Comparison of ENCODE assay signal across 25 mouse cellular contexts in the genomic region with DNA sequence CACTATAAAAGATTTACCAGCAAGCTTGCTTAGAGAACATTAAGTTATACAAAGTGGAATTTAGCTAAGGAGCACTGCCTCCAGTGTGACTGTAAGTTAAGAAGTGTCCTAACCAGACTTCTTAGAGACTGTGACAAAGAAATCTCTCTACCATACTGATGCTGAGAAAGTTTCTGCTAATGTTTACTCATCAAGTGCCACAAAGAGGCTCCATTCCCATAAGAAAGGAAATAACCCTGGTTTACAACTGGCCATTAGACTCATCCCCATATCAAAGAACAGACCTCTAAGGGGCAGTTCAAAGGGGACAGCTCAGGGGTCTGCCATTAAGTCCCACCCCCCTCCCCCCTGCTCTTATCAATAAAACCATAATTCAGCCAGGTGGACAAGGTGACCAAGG.
"Had no signal": no experiment of that assay in that cellular context is flagged by ENCODE, and none has a peak within 500 bp of the region (broad histone marks: within the 10 kb centered on the region; RNA-seq: fewer than 3 reads in every experiment).

No protein-coding gene starts in this region.

- H3K27me3 ChIP-seq: heart, embryonic 13.5 days; heart, embryonic 15.5 days; hindbrain, embryonic 13.5 days; hindbrain, embryonic 15.5 days; kidney, embryonic 15.5 days; limb, embryonic 12.5 days; liver, embryonic 13.5 days had no signal

- H3K9ac ChIP-seq: heart, embryonic 13.5 days; heart, embryonic 15.5 days; hindbrain, embryonic 13.5 days; hindbrain, embryonic 15.5 days; kidney, embryonic 15.5 days; limb, embryonic 12.5 days; liver, embryonic 13.5 days had no signal

- H3K4me3 ChIP-seq: heart, adult 2 months; heart, embryonic 13.5 days; heart, embryonic 15.5 days; hindbrain, embryonic 13.5 days; hindbrain, embryonic 15.5 days; kidney, embryonic 15.5 days; limb, embryonic 10.5 days; limb, embryonic 12.5 days; liver, embryonic 13.5 days had no signal

- H3K36me3 ChIP-seq: heart, embryonic 13.5 days; heart, embryonic 15.5 days; hindbrain, embryonic 13.5 days; hindbrain, embryonic 15.5 days; kidney, embryonic 15.5 days; limb, embryonic 10.5 days; limb, embryonic 12.5 days; liver, embryonic 13.5 days had no signal

- H3K9me3 ChIP-seq: heart, embryonic 15.5 days; hindbrain, embryonic 13.5 days; hindbrain, embryonic 15.5 days; kidney, embryonic 15.5 days; limb, embryonic 10.5 days; limb, embryonic 12.5 days; liver, embryonic 13.5 days had no signal

- H3K4me1 ChIP-seq: heart, embryonic 13.5 days; heart, embryonic 15.5 days; hindbrain, embryonic 13.5 days; hindbrain, embryonic 15.5 days; kidney, embryonic 15.5 days; limb, embryonic 10.5 days; limb, embryonic 12.5 days; liver, embryonic 13.5 days had no signal

- H3K27ac ChIP-seq: heart, adult 2 months; heart, embryonic 13.5 days; heart, embryonic 15.5 days; hindbrain, embryonic 13.5 days; hindbrain, embryonic 15.5 days; hindbrain, postnatal 0 days; kidney, embryonic 15.5 days; kidney, postnatal 0 days; limb, embryonic 10.5 days; limb, embryonic 12.5 days; liver, embryonic 13.5 days had no signal

- DNase-seq: gastrocnemius, postnatal 14 days; gastrocnemius, postnatal 36 days; heart, adult 11 months; heart, adult 2 months; heart, postnatal 14 days; heart, postnatal 36 days; kidney, adult 11 months; kidney, adult 2 months; kidney, adult 9 months; kidney, postnatal 14 days; kidney, postnatal 36 days; layer of hippocampus, adult 9-11 months; layer of hippocampus, postnatal 36 days; liver; liver, embryonic 13.5 days had no signal

- ATAC-seq: hindbrain, postnatal 0 days; intestine, embryonic 16.5 days had no signal
